Mouse (Mus musculus) spleen, postnatal 14 days (tissue): ENCODE data around the gene Heyl.
"Not testable (repeated sequence)": the region's sequence is repeated elsewhere in the genome, so short reads cannot be mapped to it uniquely, and the experiment has no call there.

Experiments used
- DNase-seq, 2 experiments: peaks; one replicate each; pipeline ENCODE4 v3.0.0; 2021 to 2022; ENCODE audit warnings: low spot score in 2 of 2

Gene Heyl

GRCm38 (mm10) chr4:123284731-123285624, 51.6 kb downstream of the Heyl start:
- DNase-seq: no peak

- peak in 1 of 2 experiments; percentile 31 for DNase-seq
These were observed 53.4 kb downstream of the Heyl start for GRCm38 (mm10) chr4:123286790-123287189.

GRCm38 (mm10) chr4:123289038-123289437, 55.7 kb downstream of the Heyl start:
- DNase-seq: no peak

GRCm38 (mm10) chr4:123292390-123292789, 59.0 kb downstream of the Heyl start:
- DNase-seq: no peak

GRCm38 (mm10) chr4:123292989-123293388, 59.6 kb downstream of the Heyl start:
- DNase-seq: no peak

GRCm38 (mm10) chr4:123293661-123294443, 60.5 kb downstream of the Heyl start:
- no peak for DNase-seq

- not testable (repeated sequence) for DNase-seq
These were observed 61.7 kb downstream of the Heyl start for GRCm38 (mm10) chr4:123295026-123295425.

- no peak for DNase-seq
These were observed 62.3 kb downstream of the Heyl start for GRCm38 (mm10) chr4:123295516-123296147.

GRCm38 (mm10) chr4:123296148-123296534, 62.8 kb downstream of the Heyl start:
- DNase-seq: no peak

GRCm38 (mm10) chr4:123297195-123297960, 64.0 kb downstream of the Heyl start:
- no peak for DNase-seq

- DNase-seq: no peak
These were observed 64.9 kb downstream of the Heyl start for GRCm38 (mm10) chr4:123298226-123298625.

GRCm38 (mm10) chr4:123298980-123299670, 65.8 kb downstream of the Heyl start:
- no peak for DNase-seq
